11 mouse cellular contexts compared by ENCODE assay signal in genomic region chr2:106561571-106562090, GRCm38 (mm10).
"Had no signal": no experiment of that assay in that cellular context is flagged by ENCODE, and none has a peak within 500 bp of the region (broad histone marks: within the 10 kb centered on the region; RNA-seq: fewer than 3 reads in every experiment).

No protein-coding gene starts in this region.

- DNase-seq: liver, postnatal 0 days; lung, adult 2 months; lung, postnatal 14 days; lung, postnatal 36 days; midbrain, embryonic 14.5 days; right cerebral cortex, postnatal 14 days; right cerebral cortex, postnatal 4 days; spleen, adult 18-20 months; thymus, adult 18-20 months; thymus, postnatal 14 days; thymus, postnatal 36 days had no signal
